Mouse (Mus musculus) gastrocnemius, adult 2 months (tissue): ENCODE data around the gene Gm49336. TPM values are rescaled to one million over a fixed set of nuclear protein-coding genes. Genes with fewer than 3 reads are reported as not detected.

Experiments
- DNase-seq: peaks from one replicate; pipeline ENCODE4 v3.0.0; 2022
- H3K27ac ChIP-seq: fragments of 200-600 bp; 2 replicates; pipeline ENCODE4 v1.8.1; 2022; ENCODE audit warnings: mild to moderate bottlenecking
- H3K4me3 ChIP-seq: fragments of 200-600 bp; 2 replicates; pipeline ENCODE4 v1.8.1; 2022; ENCODE audit warnings: mild to moderate bottlenecking, moderate library complexity
- CTCF ChIP-seq: fragments of 200-600 bp; IDR thresholded peaks from 2 replicates; pipeline ENCODE4 v1.8.1; 2022; ENCODE audit warnings: antibody characterized with exemption, mild to moderate bottlenecking, moderate library complexity
- intact Hi-C: fragments of 180-260 bp; cut with DNase I; formaldehyde crosslinking; loops from one replicate; pipeline ENCODE4 v1.15.1; 2025
- total RNA-seq, 2 experiments: library from RNA; stranded (reverse); gene quantifications; 2 replicates each; pipeline ENCODE4 v1.2.3; 2021

Gene Gm49336
- total RNA-seq, 2 experiments from 2014 or later = 32.9 to 34.3 TPM

- DNase-seq = no peak
- Histone ChIP-seq H3K4me3 (no peak overlapping the region), H3K27ac (no peak overlapping the region)
- intact Hi-C loops = no loop called here
- no peak for TF ChIP-seq CTCF
Observed at GRCm38 (mm10) chr14:60215000-60215399, 36.3 kb downstream of the Gm49336 start.

- no peak for DNase-seq
- Histone ChIP-seq H3K27ac (no peak overlapping the region), H3K4me3 (no peak overlapping the region)
- TF ChIP-seq CTCF = no peak
- intact Hi-C loops = no loop called here
Observed at GRCm38 (mm10) chr14:60214040-60214439, 37.3 kb downstream of the Gm49336 start.

- intact Hi-C loops = no loop called here
- no peak for DNase-seq
Observed at GRCm38 (mm10) chr14:60209166-60209565, 42.1 kb downstream of the Gm49336 start.

GRCm38 (mm10) chr14:60204993-60205392 lies 46.3 kb downstream of the Gm49336 start:
- DNase-seq = no peak
- Histone ChIP-seq H3K4me3 (no peak overlapping the region), H3K27ac (no peak overlapping the region)
- intact Hi-C loops = no loop called here
- TF ChIP-seq CTCF = no peak

More at GRCm38 (mm10) chr14:60209166-60209565, 42.1 kb downstream of the Gm49336 start:
- no peak overlapping the region for H3K27ac ChIP-seq
- no peak for TF ChIP-seq CTCF
- no peak overlapping the region for H3K4me3 ChIP-seq

GRCm38 (mm10) chr14:60196884-60197283 lies 54.4 kb downstream of the Gm49336 start, which contains the start of gene Atp8a2:
Gene Atp8a2 (minus strand): TSS chr14:60197179.
- TF ChIP-seq CTCF = no peak
- peak; percentile 35 for DNase-seq
- intact Hi-C loops = no loop called here
- Histone ChIP-seq H3K27ac (peak within 1 kb of the TSS; percentile 69), H3K4me3 (peak within 1 kb of the TSS; percentile 39)

GRCm38 (mm10) chr14:60195999-60196398 lies 55.3 kb downstream of the Gm49336 start:
- intact Hi-C loops = no loop called here
- TF ChIP-seq CTCF = no peak
- Histone ChIP-seq H3K4me3 (no peak overlapping the region), H3K27ac (peak overlapping the region; percentile 69; the same call in 1 of the 2 replicates)
- DNase-seq = no peak

GRCm38 (mm10) chr14:60194606-60195005 lies 56.7 kb downstream of the Gm49336 start:
- DNase-seq = no peak
- no peak overlapping the region for H3K4me3 ChIP-seq
- TF ChIP-seq CTCF = no peak
- intact Hi-C loops = no loop called here
- no peak overlapping the region for H3K27ac ChIP-seq

- DNase-seq = no peak
- Histone ChIP-seq H3K27ac (no peak overlapping the region), H3K4me3 (no peak overlapping the region)
- intact Hi-C loops = loop anchor here (10.0 kb wide), 1 partner anchor 155 kb away; no protein-coding TSS in a partner anchor
- TF ChIP-seq CTCF = no peak
Observed at GRCm38 (mm10) chr14:60189771-60190170, 61.5 kb downstream of the Gm49336 start.

- no peak for DNase-seq
- intact Hi-C loops = loop anchor here (10.0 kb wide), 1 partner anchor 154 kb away; no protein-coding TSS in a partner anchor
- Histone ChIP-seq H3K27ac (no peak overlapping the region), H3K4me3 (no peak overlapping the region)
- TF ChIP-seq CTCF = no peak
Observed at GRCm38 (mm10) chr14:60188201-60188825, 63.0 kb downstream of the Gm49336 start.

- DNase-seq = no peak
- H3K4me3 ChIP-seq = no peak overlapping the region
- intact Hi-C loops = loop anchor here (10.0 kb wide), 1 partner anchor 147 kb away; no protein-coding TSS in a partner anchor
- no peak overlapping the region for H3K27ac ChIP-seq
- no peak for TF ChIP-seq CTCF
Observed at GRCm38 (mm10) chr14:60181306-60181705, 70.0 kb downstream of the Gm49336 start.

- no peak for DNase-seq
- intact Hi-C loops = no loop called here
- H3K27ac ChIP-seq = no peak overlapping the region
- no peak overlapping the region for H3K4me3 ChIP-seq
- TF ChIP-seq CTCF = no peak
Observed at GRCm38 (mm10) chr14:60178571-60178955, 72.7 kb downstream of the Gm49336 start.

- no peak for TF ChIP-seq CTCF
- intact Hi-C loops = no loop called here
- peak overlapping the region; percentile 75 for H3K4me3 ChIP-seq
- no peak overlapping the region for H3K27ac ChIP-seq
- no peak for DNase-seq
Observed at GRCm38 (mm10) chr14:60177614-60178570, 73.4 kb downstream of the Gm49336 start.
